Mouse (Mus musculus) thymus, postnatal 36 days (tissue): ENCODE data around the gene Dynlt1b.
"Not testable (repeated sequence)": the region's sequence is repeated elsewhere in the genome, so short reads cannot be mapped to it uniquely, and the experiment has no call there.

Experiments
- DNase-seq, 2 experiments: peaks; one replicate each; pipeline ENCODE4 v3.0.0; 2022; ENCODE audit warnings: mixed read lengths in 2 of 2

The Dynlt1b gene

GRCm38 (mm10) chr17:6467638-6468461, 37.9 kb downstream of the Dynlt1b start:
- DNase-seq, result not testable (repeated sequence)

- DNase-seq, result not testable (repeated sequence)
These were observed 40.1 kb downstream of the Dynlt1b start for GRCm38 (mm10) chr17:6470031-6470430.

GRCm38 (mm10) chr17:6470671-6471070, 40.8 kb downstream of the Dynlt1b start:
- not testable (repeated sequence) for DNase-seq

- not testable (repeated sequence) for DNase-seq
These were observed 45.4 kb downstream of the Dynlt1b start for GRCm38 (mm10) chr17:6475270-6475669.

GRCm38 (mm10) chr17:6475913-6476312, 46.0 kb downstream of the Dynlt1b start:
- DNase-seq, result not testable (repeated sequence)

GRCm38 (mm10) chr17:6476495-6476947, 46.6 kb downstream of the Dynlt1b start:
- peak; percentile 21 to 41 for DNase-seq

- not testable (repeated sequence) for DNase-seq
These were observed 47.1 kb downstream of the Dynlt1b start for GRCm38 (mm10) chr17:6477026-6477425.

- DNase-seq, result not testable (repeated sequence)
These were observed 51.1 kb downstream of the Dynlt1b start for GRCm38 (mm10) chr17:6480855-6481589.

GRCm38 (mm10) chr17:6481590-6481963, 51.7 kb downstream of the Dynlt1b start:
- DNase-seq, result not testable (repeated sequence)

- DNase-seq, result not testable (repeated sequence)
These were observed 52.3 kb downstream of the Dynlt1b start for GRCm38 (mm10) chr17:6482248-6482647.
